In the genomic region with DNA sequence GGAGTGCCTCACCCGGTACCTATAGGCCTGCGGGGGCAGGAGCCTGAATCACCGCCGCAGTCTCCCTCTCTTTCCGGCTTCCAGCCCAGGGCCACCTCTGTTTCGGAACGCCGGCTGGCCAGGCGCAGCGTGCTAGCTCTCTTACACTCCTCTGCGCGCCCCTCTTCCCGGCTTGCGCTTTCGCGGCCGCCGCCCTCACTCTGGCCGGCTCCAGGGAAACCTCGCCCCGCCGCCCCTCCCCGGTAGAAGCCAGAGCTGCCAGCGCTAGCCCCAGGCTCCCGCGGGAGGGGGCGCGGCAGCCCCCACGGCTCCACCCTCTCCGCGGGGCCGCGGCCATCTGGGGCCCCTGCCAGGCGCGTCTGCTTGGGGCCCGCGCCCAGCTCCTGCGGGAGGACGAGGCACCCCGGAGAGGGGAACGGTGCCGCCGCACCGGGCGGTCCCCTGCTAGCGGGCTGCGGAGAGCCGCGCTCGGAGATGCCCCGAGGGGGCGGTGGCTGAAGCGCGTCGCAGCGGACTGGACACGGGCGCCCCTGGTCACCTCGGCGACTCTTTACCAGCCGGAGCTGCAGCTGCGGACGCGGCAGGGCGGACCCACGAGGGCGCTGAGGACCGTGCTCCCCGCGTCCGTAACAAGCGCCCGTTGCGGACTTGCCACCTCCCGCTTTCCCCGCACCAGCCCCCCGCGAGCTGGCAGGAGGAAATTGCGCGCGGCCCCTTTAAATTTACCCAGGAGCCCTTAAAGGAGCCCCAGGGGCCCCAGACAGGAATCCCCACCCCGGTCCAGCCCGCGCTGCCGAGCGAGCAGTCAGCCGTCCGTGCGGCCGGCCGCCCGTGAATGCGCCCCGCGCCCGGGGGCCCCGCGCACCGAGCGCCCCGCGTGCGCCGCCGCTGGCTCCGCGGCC, we compare ENCODE assay signal across 8 mouse cellular contexts. TPM values are rescaled to one million over a fixed set of nuclear protein-coding genes. Genes with fewer than 3 reads are reported as not detected.
DNase-seq lines count a peak whose midpoint lies in the region; ATAC-seq lines count a peak whose summit lies in the region.

A gene (plus strand): TSS at position 792 of the 902 bp plus-strand sequence.

- no peaks in the 10 kb centered on the region for H3K36me3 ChIP-seq in hindbrain, embryonic 15.5 days

- peak within 1 kb of the TSS; percentile 76 for H3K4me3 ChIP-seq in hindbrain, embryonic 15.5 days

- H3K9ac ChIP-seq in hindbrain, embryonic 15.5 days: peak within 1 kb of the TSS; percentile 99

- H3K4me1 ChIP-seq in hindbrain, embryonic 15.5 days (replicated peaks): peaks cover 46% of the 10 kb centered on the region

- no peaks in the 10 kb centered on the region for H3K27me3 ChIP-seq in hindbrain, embryonic 15.5 days

- no peaks in the 10 kb centered on the region for H3K9me3 ChIP-seq in hindbrain, embryonic 15.5 days

- 1% methylated on average over 94 of the region's 107 CpGs for WGBS in hindbrain, embryonic 15.5 days

- peak; percentile 76 to 93 for DNase-seq in adrenal gland, adult (ENCODE audit: inconsistent age in 2 of 2, low spot score in 1 of 2)
- DNase-seq in cerebellum, postnatal 25 days: peak; percentile 80 to 84
- peak; percentile 62 to 70 for DNase-seq in gastrocnemius, adult 8-10 months (ENCODE audit: low spot score in 2 of 2)
- peak in 1 of 2 experiments; percentile 78 for DNase-seq in left cerebral cortex, postnatal 14 days (ENCODE audit: low spot score in 2 of 2)
- peak; percentile 76 for DNase-seq in mesoderm, embryonic 11.5 days (ENCODE audit: low read depth, low spot score)
- DNase-seq in right cerebral cortex, postnatal 4 days: peak; percentile 76

- peak within 1 kb of the TSS; percentile 93 for H3K4me2 ChIP-seq in hindbrain, embryonic 15.5 days

- peak; percentile 36 for ATAC-seq in hindbrain, embryonic 15.5 days (ENCODE audit: low FRiP score, low read depth)
- no peak for ATAC-seq in monocyte, adult 5-6 weeks (replicated peaks; ENCODE audit: insufficient number of reproducible peaks, low FRiP score, low TSS enrichment, poor library complexity, severe bottlenecking)

- intact Hi-C loops in left cerebral cortex, postnatal 14 days (cut with DNase I): loop anchor here (2.0 to 5.0 kb wide), 4 partner anchors 34 to 350 kb away; a partner anchor contains a TSS

- H3K27ac ChIP-seq in hindbrain, embryonic 15.5 days (replicated peaks): peak within 1 kb of the TSS; percentile 99

RNA-seq across cellular contexts. Expression of the gene that starts here (rescaled TPM):
- total RNA-seq in gastrocnemius, adult 8-10 months (2022): 1 to 10 TPM; 3.1 to 4.1 (median 3.8) TPM
- polyA plus RNA-seq in hindbrain, embryonic 15.5 days (2015; fragmentation: Nextera tagmentation; extraction: Ambion mirVana): 15.3 and 17.2 TPM in 2 replicates
- 10 to 100 TPM; 42.5 to 44.5 TPM for total RNA-seq in left cerebral cortex, postnatal 14 days (2021)
- 0.38 to 1.4 TPM (median 0.49 TPM) in 3 replicates for total RNA-seq in monocyte, adult 5-6 weeks (2017)

Comparison
In these comparisons a context has a peak if more than half of its experiments do, and no peak if none do; other contexts are left out.
1. RNA of the gene that starts here (total RNA-seq): 42.5 to 44.5 TPM in left cerebral cortex, postnatal 14 days; 3.1 to 4.1 TPM in gastrocnemius, adult 8-10 months and 0.38 to 1.4 TPM in monocyte, adult 5-6 weeks; every median in the first group is over 4 times any median in the second.